Mouse (Mus musculus) adrenal gland, postnatal 10 days (tissue): ENCODE data around the gene B3gat2. TPM values are rescaled to one million over a fixed set of nuclear protein-coding genes. Genes with fewer than 3 reads are reported as not detected.

Experiments used
- DNase-seq: peaks from one replicate; pipeline ENCODE4 v3.0.0; 2021; ENCODE audit warnings: mixed read lengths
- long read RNA-seq, 2 experiments: library from polyadenylated mRNA; stranded (forward); transcript quantifications; one replicate each; pipeline ENCODE4 v2.0.0; 2021
- total RNA-seq, 2 experiments: library from RNA; stranded (reverse); gene quantifications; 2 replicates each; pipeline ENCODE4 v1.2.3; 2021

Gene B3gat2
- total RNA-seq, result not detected
- long read RNA-seq, experiment 1, partial matches to known transcripts, result 0 of 1 reads
- long read RNA-seq, experiment 1, other reads (novel, unspliced or antisense), result 1 of 1 reads
- long read RNA-seq, experiment 2, result 0 reads

DNA sequence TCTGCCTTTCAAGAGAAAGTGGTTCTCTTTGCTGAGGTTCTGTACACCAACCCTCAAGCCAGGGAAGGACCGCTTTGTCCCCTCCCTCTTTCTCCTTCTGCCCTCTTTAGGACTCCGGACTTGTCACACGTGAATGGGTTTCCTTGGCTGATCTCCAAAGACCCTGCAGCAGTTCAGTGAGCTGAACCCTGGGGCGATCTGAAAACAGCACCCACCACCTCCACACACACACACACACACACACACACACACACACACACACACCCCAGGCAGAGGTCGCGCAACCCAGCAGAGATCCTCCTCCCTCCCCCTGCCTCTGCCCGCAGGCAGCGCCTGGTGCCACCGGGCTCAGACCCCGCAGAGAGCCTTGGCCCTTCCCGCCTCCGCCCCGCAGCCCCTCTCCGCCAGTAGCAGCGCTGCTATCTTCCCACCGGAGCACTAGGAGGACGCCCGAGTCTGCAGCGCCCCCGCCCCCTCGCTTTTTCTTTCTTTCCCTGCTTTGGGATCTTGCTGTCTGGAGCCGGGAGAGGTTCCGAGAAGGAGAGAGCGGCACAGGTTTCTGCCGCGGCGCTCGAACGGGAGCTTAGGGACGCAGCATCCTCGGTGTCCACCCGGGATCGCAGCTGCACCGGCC lies at the start of gene B3gat2:
Gene B3gat2 (plus strand): TSS at position 252 of the 634 bp plus-strand sequence.
- DNase-seq, result peak; percentile 28

GRCm38 (mm10) chr1:23720326-23720725 lies 41.2 kb upstream of the B3gat2 start:
- no peak for DNase-seq

DNA sequence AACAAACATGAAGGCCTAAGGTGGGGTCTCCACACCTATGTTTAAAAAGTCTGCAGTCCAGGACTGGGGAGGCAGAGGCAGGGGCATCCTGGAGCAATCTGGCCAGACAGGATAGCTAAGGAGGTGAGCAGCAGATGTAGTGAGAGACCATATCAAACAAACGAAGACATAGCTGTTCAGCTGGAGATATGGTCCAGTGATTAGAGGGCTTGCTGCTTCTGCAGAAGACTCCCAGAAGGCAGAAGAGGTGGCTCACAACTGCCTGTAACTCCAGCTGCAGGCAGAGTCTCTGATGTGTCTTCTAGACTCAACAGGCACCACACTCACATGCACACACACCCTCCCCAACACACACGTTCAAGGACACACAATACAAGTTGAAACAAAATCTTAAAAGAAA lies 40.5 kb upstream of the B3gat2 start:
- DNase-seq, result no peak

DNA sequence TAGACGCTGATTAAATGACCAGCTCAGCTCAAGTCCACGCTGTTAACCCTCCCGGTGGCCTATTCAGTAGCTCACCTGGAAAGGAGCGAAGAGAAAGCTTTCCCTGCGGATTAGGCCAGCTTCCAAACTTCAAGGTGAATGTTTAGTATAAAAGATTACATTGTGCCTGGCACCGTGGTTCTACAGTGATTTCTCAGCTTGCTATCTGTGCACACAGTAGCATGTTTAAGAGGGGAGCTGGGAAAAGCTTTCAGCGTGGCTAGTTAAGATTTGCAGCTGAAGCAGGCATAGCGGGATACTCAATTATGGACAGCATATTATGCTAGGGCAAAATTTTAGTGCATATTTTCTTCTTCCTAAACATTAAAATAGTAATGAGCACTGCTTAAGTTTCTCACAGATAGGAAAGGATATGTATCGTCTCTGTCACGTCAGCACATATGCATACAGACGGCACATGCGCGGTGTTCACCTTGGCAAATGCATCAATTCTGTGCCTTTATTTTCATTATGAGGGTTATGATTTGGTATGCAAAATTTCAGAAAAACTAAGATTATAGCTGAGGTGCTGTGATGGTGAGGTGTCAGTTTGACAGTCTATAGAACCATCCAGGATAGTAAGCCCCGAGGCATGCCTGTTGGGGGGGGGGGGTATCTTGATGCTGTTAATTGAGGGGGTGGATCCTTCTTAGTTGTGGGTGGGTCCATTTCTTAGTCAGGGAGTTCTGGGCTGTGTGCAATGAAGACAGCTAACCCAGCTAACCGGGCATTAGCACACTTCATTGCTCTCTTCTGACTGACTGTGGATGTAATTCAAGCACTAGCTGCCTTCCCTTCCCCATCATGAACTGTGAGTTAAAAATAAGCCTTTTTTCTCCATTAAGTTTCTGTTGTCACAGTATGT lies 38.8 kb upstream of the B3gat2 start:
- DNase-seq, result no peak

- no peak for DNase-seq
Measured at GRCm38 (mm10) chr1:23731324-23731723, 30.2 kb upstream of the B3gat2 start.

GRCm38 (mm10) chr1:23750864-23751532 lies 10.6 kb upstream of the B3gat2 start:
- DNase-seq, result no peak

DNA sequence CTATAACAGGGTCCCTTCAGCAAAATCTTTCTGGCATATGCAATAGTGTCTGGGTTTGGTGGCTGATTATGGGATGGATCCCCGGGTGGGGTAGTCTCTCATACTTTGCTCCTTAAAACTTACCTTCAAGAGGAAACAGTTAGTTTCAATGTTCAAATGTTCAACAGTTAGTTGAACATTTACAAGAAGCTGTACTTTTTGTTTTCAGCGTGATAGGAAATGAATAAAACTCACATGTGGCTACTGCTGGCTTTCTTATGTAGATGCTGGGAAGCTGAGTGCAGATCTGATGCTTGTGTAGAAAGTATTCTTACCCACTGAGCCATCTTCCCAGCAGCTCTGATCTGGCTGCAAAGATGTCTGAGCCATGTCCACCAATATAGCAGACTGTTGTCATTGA lies 8.5 kb upstream of the B3gat2 start:
- no peak for DNase-seq

- DNase-seq, result no peak
Measured at GRCm38 (mm10) chr1:23753591-23753990, 8.0 kb upstream of the B3gat2 start.

DNA sequence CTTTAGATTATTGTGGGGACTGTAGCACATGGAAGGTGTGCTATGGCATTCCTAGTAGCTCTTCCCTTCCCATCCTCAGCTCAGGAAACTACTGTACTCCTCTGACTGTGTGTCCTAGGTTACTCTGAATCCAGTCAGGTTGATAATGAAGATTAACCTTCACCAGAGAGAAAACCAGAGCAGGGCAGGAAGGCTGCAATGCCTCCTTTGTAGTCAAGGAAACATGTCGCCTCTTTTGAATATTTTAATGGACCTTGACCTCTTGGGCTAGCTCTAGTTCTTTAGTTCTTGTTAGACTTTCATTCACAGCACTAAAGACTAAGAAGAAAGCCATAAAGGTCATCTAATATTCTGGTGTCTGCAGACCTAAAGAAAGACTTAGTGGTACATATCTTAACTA lies 7.2 kb upstream of the B3gat2 start:
- no peak for DNase-seq

GRCm38 (mm10) chr1:23754967-23755366 lies 6.6 kb upstream of the B3gat2 start:
- no peak for DNase-seq

DNA sequence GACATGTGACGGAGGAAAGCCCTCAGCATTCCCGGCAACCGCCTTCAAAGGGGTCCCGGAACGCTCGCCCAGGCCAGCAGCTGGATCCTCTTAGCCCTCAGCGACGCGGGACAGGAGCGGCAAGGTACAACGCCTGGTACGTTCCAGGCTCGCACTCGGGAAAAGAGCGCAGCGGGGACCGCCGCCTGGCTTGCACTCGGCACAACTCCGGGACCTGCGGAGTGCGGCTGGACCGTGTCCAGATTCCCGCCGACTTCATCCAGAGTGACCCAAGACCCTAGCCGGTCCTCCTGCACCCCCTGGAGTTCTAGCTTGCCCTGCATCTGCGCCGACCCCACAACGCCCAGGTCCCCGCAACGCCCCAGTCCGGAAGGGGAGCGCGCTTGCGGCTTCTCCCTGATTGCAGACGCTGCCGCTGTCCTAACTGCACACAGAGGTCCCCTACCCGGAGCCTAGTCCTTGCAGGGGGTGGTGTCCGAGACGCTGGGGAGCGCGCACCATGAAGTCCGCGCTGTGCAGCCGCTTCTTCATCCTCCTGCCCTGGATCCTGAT lies 659 bp downstream of the B3gat2 start:
- DNase-seq, result peak; percentile 39

DNA sequence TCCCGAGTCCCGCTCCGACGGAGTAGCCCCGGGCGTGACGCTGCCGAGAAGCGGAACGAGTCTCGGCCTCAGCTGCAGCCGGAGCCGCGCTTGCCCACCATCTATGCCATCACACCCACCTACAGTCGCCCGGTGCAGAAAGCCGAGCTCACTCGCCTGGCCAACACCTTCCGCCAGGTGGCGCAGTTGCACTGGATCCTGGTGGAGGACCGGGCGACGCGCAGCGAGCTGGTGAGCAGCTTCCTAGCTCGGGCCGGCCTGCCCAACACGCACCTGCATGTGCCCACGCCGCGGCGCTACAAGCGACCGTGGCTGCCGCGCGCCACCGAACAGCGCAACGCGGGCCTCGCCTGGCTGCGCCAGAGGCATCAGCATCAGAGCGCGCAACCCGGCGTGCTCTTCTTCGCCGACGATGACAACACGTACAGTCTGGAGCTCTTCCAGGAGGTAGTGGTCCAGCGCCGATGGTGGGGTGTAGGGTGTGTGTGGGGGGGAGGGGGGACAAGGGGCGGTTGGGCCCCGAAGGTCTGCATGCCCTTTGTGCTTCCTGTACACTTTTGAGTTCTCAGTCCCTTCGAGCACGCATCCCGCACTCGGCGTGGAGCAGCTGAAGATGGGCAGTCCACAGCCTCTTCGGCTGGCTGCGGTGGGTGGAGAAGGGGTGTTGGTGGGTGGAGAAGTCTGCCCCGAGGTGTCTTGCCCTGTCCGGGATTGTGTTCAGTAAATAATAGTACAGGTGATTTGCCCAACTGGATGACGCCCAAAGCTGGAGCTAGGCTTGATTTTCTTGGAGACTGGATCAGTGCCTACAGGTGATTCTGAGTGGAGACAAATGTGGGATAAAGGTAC lies 1.5 kb downstream of the B3gat2 start:
- peak; percentile 94 for DNase-seq

DNA sequence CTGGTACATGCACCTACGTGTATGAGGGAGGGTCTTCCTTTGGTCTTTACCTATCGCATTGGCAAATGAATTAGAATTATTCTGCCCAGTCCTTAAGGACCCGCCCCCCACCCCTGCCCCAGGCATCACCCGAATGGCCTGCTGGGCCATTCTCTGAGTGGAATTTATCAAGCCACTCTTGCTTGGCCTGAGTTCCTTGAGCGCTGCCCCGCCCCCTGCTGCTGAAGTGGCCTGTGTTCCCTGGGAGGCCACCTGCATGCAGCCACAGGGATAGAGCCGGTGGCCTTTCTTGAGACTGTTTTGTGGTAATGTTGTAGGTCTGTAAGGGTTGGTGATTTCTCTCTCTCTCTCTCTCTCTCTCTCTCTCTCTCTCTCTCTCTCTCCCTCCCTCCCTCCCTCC lies 2.2 kb downstream of the B3gat2 start:
- DNase-seq, result no peak

GRCm38 (mm10) chr1:23764710-23765109 lies 3.2 kb downstream of the B3gat2 start:
- no peak for DNase-seq

GRCm38 (mm10) chr1:23773039-23773438 lies 11.5 kb downstream of the B3gat2 start:
- no peak for DNase-seq

- DNase-seq, result peak; percentile 85
Measured at GRCm38 (mm10) chr1:23792737-23793533, 31.4 kb downstream of the B3gat2 start.

GRCm38 (mm10) chr1:23798306-23798705 lies 36.8 kb downstream of the B3gat2 start:
- DNase-seq, result no peak

DNA sequence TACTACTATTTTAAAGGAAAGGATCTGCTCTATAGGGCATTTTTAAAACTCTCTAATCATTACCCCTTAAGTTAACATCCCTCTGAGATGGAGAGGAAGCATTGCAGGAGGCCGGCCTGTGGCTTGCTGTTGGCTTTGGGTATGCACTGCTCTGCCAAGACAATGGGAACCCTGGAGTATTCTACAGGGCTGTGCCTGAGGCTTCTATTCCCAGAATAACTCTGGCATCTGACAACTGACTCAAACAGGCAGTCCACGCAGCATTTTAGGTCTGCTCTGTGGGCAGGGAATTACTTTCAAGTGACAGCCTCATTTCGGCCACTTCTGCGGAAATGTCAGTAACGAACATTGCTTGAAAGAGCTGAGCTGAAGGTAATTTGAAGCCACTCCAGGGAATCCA lies 60.1 kb downstream of the B3gat2 start:
- no peak for DNase-seq

DNA sequence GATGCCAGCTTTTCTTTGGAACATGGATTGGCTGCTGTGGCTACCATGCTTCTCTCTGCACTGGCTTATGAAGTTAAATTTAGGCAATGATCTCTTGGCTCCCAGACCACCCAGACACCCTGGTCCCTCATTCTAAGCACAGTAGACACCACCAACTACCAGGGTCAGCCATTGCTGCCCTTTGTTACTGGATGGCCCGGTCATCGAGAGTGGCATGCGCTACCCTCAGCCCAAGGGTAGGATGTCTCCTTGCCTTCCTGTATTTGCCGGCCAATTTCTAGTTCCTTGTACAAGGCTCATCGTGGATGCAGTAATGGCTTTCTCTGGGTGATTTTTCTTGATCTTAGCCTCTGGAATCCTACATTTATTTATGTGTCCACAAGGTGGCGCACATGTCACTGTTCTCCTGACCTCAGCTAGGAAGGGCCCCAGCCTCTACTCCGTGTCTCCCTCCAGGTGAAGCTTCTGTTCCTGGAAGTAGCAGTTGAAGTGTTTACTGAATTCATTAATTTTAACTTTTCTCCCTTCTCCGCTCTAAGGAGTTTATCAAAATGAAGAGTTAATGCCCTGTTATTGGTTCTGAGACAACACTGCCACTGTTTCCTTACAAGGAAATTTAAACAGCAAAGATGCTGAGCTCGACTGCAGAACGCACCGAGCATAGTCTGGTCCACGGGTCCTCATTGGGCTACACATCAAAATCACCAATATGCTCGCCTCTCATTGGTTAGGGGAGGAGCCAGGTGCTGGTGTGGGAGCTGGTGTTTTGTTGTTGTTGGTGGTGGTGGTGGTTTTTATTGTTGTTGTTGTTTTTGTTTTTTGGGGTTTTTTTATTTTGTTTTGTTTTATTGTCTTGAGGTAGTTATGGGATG lies 65.6 kb downstream of the B3gat2 start:
- peak; percentile 60 for DNase-seq

DNA sequence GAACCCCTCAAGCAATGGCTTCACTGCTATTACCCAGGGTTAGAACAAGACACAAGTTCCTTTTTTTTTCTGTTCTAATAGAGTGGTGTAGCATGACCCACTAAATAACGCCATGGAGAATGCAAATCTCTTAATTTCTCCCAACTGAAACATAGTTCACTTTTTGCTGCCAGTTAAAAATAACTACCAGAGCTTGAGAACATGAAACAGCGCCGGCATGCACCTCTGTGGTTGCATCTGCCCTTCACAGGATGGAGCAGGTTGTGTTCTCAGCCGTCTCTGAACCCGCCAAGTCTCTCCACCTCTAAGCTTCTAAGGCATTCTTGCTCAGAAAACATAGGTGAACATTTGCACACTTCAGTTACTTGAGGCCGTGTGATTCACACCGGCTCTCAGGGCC lies 72.7 kb downstream of the B3gat2 start:
- DNase-seq, result no peak
